Mouse (Mus musculus) G1E (cell line): ENCODE data around the gene 4930449I24Rik.
"Not testable (repeated sequence)": the region's sequence is repeated elsewhere in the genome, so short reads cannot be mapped to it uniquely, and the experiment has no call there.

Source experiments
- CTCF ChIP-seq: IDR thresholded peaks from 2 replicates; pipeline ENCODE4 v1.5.1; 2012; ENCODE audit warnings: low read depth, low read length, inconsistent platforms, mixed read lengths
- GATA2 ChIP-seq: IDR thresholded peaks from 2 replicates; pipeline ENCODE4 v1.6.1; 2012; ENCODE audit warnings: low read depth, low read length, inconsistent platforms, borderline replicate concordance
- POLR2AphosphoS5 ChIP-seq: IDR thresholded peaks from 2 replicates; pipeline ENCODE4 v1.6.1; 2012; ENCODE audit warnings: low read depth, low read length, inconsistent platforms; ENCODE audit not compliant: insufficient replicate concordance
- TAL1 ChIP-seq: conservative IDR thresholded peaks from 2 replicates; pipeline ENCODE4 v1.6.1; 2012; ENCODE audit warnings: low read depth, low read length, inconsistent platforms, mixed read lengths

- TF ChIP-seq CTCF, TAL1, GATA2, POLR2AphosphoS5: not testable (repeated sequence)
Measured at GRCm38 (mm10) chr5:146491063-146491462, 11.1 kb upstream of the 4930449I24Rik start, which contains the start of gene Gm6370.
